Mouse (Mus musculus): ENCODE data around the gene Psme3. TPM values are rescaled to one million over a fixed set of nuclear protein-coding genes. Genes with fewer than 3 reads are reported as not detected.

Gene Psme3
- 107 and 121 TPM in 2 replicates for polyA plus RNA-seq (2015; fragmentation: Nextera tagmentation; extraction: Ambion mirVana)

- Histone ChIP-seq H3K4me1 (ENCODE audit: control insufficient read depth, insufficient read depth, low read length) (peaks cover 16% of the 10 kb centered on the region), H3K27ac (ENCODE audit: low read length) (peak within 1 kb of the TSS; percentile 88), H3K27me3 (ENCODE audit: control insufficient read depth, insufficient read depth, low read depth, low read length) (no peaks in the 10 kb centered on the region), H3K4me2 (ENCODE audit: low read length) (peak within 1 kb of the TSS; percentile 96), H3K9me3 (replicated peaks; ENCODE audit: control insufficient read depth, low read length, poor library complexity, severe bottlenecking) (no peaks in the 10 kb centered on the region), H3K4me3 (ENCODE audit: low read depth, low read length) (peak within 1 kb of the TSS; percentile 83), H3K9ac (ENCODE audit: low read depth, low read length) (peak within 1 kb of the TSS; percentile 88), H3K36me3 (ENCODE audit: control insufficient read depth, insufficient read depth, low read length) (peaks cover 13% of the 10 kb centered on the region)
- under 1% methylated on average over 61 of the region's 62 CpGs for WGBS
- ATAC-seq: peak; percentile 95
These were observed at the start of gene Psme3 for GRCm38 (mm10) chr11:101315665-101316500. TSS of gene Psme3 (plus strand) at chr11:101316213.

GRCm38 (mm10) chr11:101269577-101270116 is 46.4 kb upstream of the Psme3 start:
- peak overlapping the region; percentile 40 for H3K4me2 ChIP-seq (ENCODE audit: low read length)
- peaks cover 8% of the 10 kb centered on the region for H3K27me3 ChIP-seq (ENCODE audit: control insufficient read depth, insufficient read depth, low read depth, low read length)
- H3K9me3 ChIP-seq (replicated peaks; ENCODE audit: control insufficient read depth, low read length, poor library complexity, severe bottlenecking): no peaks in the 10 kb centered on the region
- H3K27ac ChIP-seq (ENCODE audit: low read length): peak overlapping the region; percentile 68
- peaks cover 12% of the 10 kb centered on the region for H3K4me1 ChIP-seq (ENCODE audit: control insufficient read depth, insufficient read depth, low read length)
- no peak overlapping the region for H3K4me3 ChIP-seq (ENCODE audit: low read depth, low read length)
- ATAC-seq: peak; percentile 42; the same call in 1 of the 2 replicates
- WGBS: 28% methylated on average over 10 of the region's 10 CpGs
- peak overlapping the region; percentile 28; the same call in 1 of the 2 replicates for H3K9ac ChIP-seq (ENCODE audit: low read depth, low read length)
- no peaks in the 10 kb centered on the region for H3K36me3 ChIP-seq (ENCODE audit: control insufficient read depth, insufficient read depth, low read length)

GRCm38 (mm10) chr11:101272446-101272845 is 43.6 kb upstream of the Psme3 start:
- no peak overlapping the region for H3K4me2 ChIP-seq (ENCODE audit: low read length)
- WGBS: 84% methylated on average over 3 of the region's 3 CpGs
- no peak for ATAC-seq

GRCm38 (mm10) chr11:101275309-101275708 is 40.7 kb upstream of the Psme3 start:
- Histone ChIP-seq H3K9ac (ENCODE audit: low read depth, low read length) (no peak overlapping the region), H3K9me3 (replicated peaks; ENCODE audit: control insufficient read depth, low read length, poor library complexity, severe bottlenecking) (no peaks in the 10 kb centered on the region), H3K4me1 (ENCODE audit: control insufficient read depth, insufficient read depth, low read length) (peaks cover 20% of the 10 kb centered on the region), H3K4me2 (ENCODE audit: low read length) (no peak overlapping the region), H3K4me3 (ENCODE audit: low read depth, low read length) (no peak overlapping the region), H3K36me3 (ENCODE audit: control insufficient read depth, insufficient read depth, low read length) (no peaks in the 10 kb centered on the region), H3K27me3 (ENCODE audit: control insufficient read depth, insufficient read depth, low read depth, low read length) (no peaks in the 10 kb centered on the region), H3K27ac (ENCODE audit: low read length) (no peak overlapping the region)
- WGBS: 70% methylated on average over 4 of the region's 4 CpGs
- no peak for ATAC-seq

More at GRCm38 (mm10) chr11:101272446-101272845, 43.6 kb upstream of the Psme3 start:
- Histone ChIP-seq H3K36me3 (ENCODE audit: control insufficient read depth, insufficient read depth, low read length) (no peaks in the 10 kb centered on the region), H3K27me3 (ENCODE audit: control insufficient read depth, insufficient read depth, low read depth, low read length) (no peaks in the 10 kb centered on the region), H3K27ac (ENCODE audit: low read length) (no peak overlapping the region), H3K4me1 (ENCODE audit: control insufficient read depth, insufficient read depth, low read length) (peaks cover 8% of the 10 kb centered on the region), H3K9ac (ENCODE audit: low read depth, low read length) (no peak overlapping the region), H3K9me3 (replicated peaks; ENCODE audit: control insufficient read depth, low read length, poor library complexity, severe bottlenecking) (no peaks in the 10 kb centered on the region), H3K4me3 (ENCODE audit: low read depth, low read length) (no peak overlapping the region)

- ATAC-seq: no peak
- Histone ChIP-seq H3K36me3 (ENCODE audit: control insufficient read depth, insufficient read depth, low read length) (no peaks in the 10 kb centered on the region), H3K9me3 (replicated peaks; ENCODE audit: control insufficient read depth, low read length, poor library complexity, severe bottlenecking) (no peaks in the 10 kb centered on the region), H3K9ac (ENCODE audit: low read depth, low read length) (no peak overlapping the region), H3K27me3 (ENCODE audit: control insufficient read depth, insufficient read depth, low read depth, low read length) (no peaks in the 10 kb centered on the region), H3K4me1 (ENCODE audit: control insufficient read depth, insufficient read depth, low read length) (peaks cover 20% of the 10 kb centered on the region), H3K4me2 (ENCODE audit: low read length) (0 out of 2 replicates have a peak overlapping the region, but pooled peaks have one; percentile 11), H3K27ac (ENCODE audit: low read length) (no peak overlapping the region), H3K4me3 (ENCODE audit: low read depth, low read length) (no peak overlapping the region)
- WGBS: 24% methylated on average over 26 of the region's 27 CpGs
These were observed 39.5 kb upstream of the Psme3 start for GRCm38 (mm10) chr11:101276319-101277070.

- peaks cover 20% of the 10 kb centered on the region for H3K4me1 ChIP-seq (ENCODE audit: control insufficient read depth, insufficient read depth, low read length)
- WGBS: 79% methylated on average over 12 of the region's 12 CpGs
- no peaks in the 10 kb centered on the region for H3K9me3 ChIP-seq (replicated peaks; ENCODE audit: control insufficient read depth, low read length, poor library complexity, severe bottlenecking)
- peak overlapping the region; percentile 74 for H3K4me3 ChIP-seq (ENCODE audit: low read depth, low read length)
- peak overlapping the region; percentile 72 for H3K4me2 ChIP-seq (ENCODE audit: low read length)
- H3K27me3 ChIP-seq (ENCODE audit: control insufficient read depth, insufficient read depth, low read depth, low read length): no peaks in the 10 kb centered on the region
- no peaks in the 10 kb centered on the region for H3K36me3 ChIP-seq (ENCODE audit: control insufficient read depth, insufficient read depth, low read length)
- H3K9ac ChIP-seq (ENCODE audit: low read depth, low read length): peak overlapping the region; percentile 81
- ATAC-seq: no peak
- no peak overlapping the region for H3K27ac ChIP-seq (ENCODE audit: low read length)
These were observed 38.4 kb upstream of the Psme3 start for GRCm38 (mm10) chr11:101277381-101278222.

GRCm38 (mm10) chr11:101278223-101279192 is 37.5 kb upstream of the Psme3 start, which contains the start of the genes Cntd1 and Coa3:
TSS of gene Cntd1 (plus strand) at chr11:101279012.
TSS of gene Coa3 (minus strand) at chr11:101279114.
- peak within 1 kb of the TSS; percentile 74 for H3K27ac ChIP-seq (ENCODE audit: low read length)

More at GRCm38 (mm10) chr11:101278223-101279192, 37.5 kb upstream of the Psme3 start, which contains the start of the genes Cntd1 and Coa3:
- Histone ChIP-seq H3K4me3 (ENCODE audit: low read depth, low read length) (peak within 1 kb of the TSS; percentile 74), H3K27me3 (ENCODE audit: control insufficient read depth, insufficient read depth, low read depth, low read length) (no peaks in the 10 kb centered on the region), H3K9me3 (replicated peaks; ENCODE audit: control insufficient read depth, low read length, poor library complexity, severe bottlenecking) (no peaks in the 10 kb centered on the region), H3K4me1 (ENCODE audit: control insufficient read depth, insufficient read depth, low read length) (peaks cover 20% of the 10 kb centered on the region), H3K9ac (ENCODE audit: low read depth, low read length) (peak within 1 kb of the TSS; percentile 81), H3K36me3 (ENCODE audit: control insufficient read depth, insufficient read depth, low read length) (no peaks in the 10 kb centered on the region), H3K4me2 (ENCODE audit: low read length) (peak within 1 kb of the TSS; percentile 72)
- WGBS: 10% methylated on average over 45 of the region's 45 CpGs
- peak; percentile 98 for ATAC-seq

Measured in midbrain, embryonic 16.5 days (tissue).